Mouse (Mus musculus): ENCODE measurements around the gene Heatr1.

- no peak for TF ChIP-seq CTCF (IDR thresholded peaks at IDR 0.05; ENCODE audit: borderline replicate concordance, extremely low read depth, insufficient read depth, insufficient read length)
- no peak for TF ChIP-seq POLR2A (IDR thresholded peaks at IDR 0.05; ENCODE audit: borderline replicate concordance, extremely low read depth, insufficient read depth, insufficient read length, poor library complexity, severe bottlenecking)
These were observed 25.8 kb downstream of the Heatr1 start for GRCm38 (mm10) chr13:12420596-12420995.

All from brain, embryonic 14.5 days (tissue).